Mouse (Mus musculus) layer of hippocampus, postnatal 36 days (tissue): ENCODE data around the gene Serpinb1c. TPM values are rescaled to one million over a fixed set of nuclear protein-coding genes. Genes with fewer than 3 reads are reported as not detected.
"Not testable (repeated sequence)": the region's sequence is repeated elsewhere in the genome, so short reads cannot be mapped to it uniquely, and the experiment has no call there.

Source experiments
- DNase-seq, 2 experiments: peaks; one replicate each; pipeline ENCODE4 v3.0.0; 2022
- total RNA-seq, 2 experiments: library from RNA; stranded (reverse); gene quantifications; 2 replicates each; pipeline ENCODE4 v1.2.3; 2021

Serpinb1c gene
- under 1 TPM in 1 of 2 experiments, not detected in 1; 0.40 TPM for total RNA-seq

DNA sequence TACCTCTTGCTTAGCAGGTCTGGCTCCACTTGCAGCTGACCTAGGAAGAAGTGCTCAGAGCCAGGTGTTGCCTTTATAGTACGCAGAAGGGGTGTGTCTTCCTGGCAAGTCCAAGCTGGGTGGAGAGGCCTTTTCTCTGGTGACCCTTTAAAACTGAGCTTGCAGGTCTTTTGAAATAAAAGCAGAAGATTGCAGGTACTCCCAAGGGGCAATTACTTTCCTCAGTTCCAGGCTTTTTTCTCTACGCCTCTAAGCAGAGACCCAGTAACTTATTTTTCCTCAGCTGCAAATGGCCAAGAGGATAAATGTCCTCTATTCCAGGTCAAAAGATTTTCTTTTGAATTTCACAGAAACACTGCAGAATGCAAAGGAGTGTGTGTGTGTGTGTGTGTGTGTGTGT, at the start of gene Serpinb1c:
Gene Serpinb1c (minus strand): TSS at position 101 of the 400 bp plus-strand sequence.
- no peak for DNase-seq

DNA sequence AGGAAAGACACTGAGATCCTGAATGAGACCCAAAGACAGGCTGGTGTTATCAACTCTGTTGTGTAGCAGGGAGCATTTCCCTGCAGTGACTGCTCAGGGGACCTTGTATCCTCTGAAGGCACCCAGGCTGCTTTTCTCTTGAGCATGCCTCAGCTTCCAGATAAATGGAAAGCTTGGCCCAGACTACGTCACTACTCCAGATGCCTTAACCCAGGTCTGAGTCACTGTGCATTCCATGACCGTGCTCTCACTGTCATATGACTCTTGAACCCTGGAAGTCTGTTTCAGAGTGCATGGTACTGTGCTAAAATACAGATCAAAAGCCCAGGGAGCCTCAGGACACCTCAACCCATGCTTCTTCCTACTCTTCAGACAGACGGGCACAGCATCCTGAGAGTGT, 41.2 kb upstream of the Serpinb1c start:
- DNase-seq, result not testable (repeated sequence)

DNA sequence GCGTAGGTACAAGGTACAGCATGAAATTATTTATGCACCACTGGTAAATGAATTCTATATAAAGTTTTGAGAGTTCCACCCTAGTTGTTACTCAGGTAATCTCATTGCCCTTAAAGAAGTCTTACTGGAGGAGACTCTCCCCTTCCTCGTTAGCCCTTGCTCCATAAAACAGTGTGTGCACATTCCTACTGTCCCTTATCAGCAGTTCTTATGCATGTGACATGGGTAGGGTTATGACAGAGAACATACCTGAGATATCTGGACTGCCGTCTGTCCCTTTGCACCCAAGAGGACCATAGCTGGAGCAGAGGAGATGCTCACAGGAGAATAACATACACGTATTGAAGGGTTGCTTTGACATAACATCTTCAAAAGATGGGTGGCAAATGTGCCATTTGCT, 40.3 kb upstream of the Serpinb1c start:
- DNase-seq, result not testable (repeated sequence)

DNA sequence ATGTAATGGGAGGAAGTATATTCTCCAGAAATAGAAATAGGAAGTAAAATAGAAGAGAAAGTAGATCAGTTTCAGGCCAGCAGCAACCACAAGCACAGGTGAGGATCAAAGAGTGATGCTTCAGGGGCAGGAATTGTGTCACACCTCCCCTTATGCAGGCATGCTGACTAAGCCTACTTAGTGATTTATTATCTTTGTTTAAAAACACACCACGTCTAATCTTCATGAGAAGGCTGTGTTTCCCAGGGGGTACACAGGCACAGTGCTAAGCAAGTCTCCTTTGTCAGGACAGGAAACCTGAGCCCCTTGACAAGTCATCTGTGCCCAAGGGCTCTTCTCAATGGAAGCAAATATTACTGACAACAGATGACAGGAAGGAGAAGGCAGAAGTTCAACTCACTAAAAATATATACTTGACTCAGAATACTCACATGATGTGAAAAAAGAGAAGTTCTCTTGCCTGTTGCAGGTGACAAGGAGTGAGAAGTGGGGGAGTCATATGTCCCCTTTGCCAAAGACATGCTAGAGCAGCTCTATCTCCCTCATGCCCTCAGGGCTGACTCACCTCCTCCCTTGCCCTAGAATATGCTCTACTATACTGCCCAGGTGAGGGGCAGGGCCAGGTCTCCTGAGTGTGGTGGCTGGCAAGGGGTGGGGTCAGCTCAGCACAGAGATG, 36.8 kb upstream of the Serpinb1c start:
- DNase-seq, result no peak

DNA sequence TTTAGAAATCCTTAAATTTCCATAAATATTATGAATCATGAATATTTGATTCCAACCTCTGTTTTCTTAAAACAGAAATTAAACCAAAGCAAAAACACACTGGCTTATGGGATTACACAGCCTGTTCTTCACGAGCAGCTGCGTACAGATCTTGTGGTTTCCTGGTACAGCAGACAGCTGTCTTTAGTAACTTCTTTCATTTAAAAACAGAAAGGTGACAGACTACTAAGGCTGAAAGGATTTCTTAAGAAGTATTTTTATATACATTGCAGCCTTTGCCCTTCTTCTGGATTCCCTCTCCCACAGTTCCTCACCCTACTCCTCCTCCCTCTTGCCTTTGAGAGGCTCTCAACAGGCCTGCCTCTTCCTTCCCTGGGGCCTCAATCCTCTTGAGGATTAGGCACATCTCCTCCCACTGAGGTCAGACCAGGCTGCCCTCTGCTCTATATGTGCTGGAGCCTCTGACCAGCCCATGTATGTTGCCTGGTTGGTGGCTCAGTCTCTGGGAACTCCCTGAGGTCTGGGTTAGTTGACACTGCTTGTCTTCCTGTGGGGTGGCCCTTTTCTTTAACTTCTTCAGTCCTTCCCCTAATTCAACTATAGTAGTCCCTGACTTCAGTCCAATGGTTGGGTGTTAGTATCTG, 31.2 kb upstream of the Serpinb1c start:
- DNase-seq, result no peak

DNA sequence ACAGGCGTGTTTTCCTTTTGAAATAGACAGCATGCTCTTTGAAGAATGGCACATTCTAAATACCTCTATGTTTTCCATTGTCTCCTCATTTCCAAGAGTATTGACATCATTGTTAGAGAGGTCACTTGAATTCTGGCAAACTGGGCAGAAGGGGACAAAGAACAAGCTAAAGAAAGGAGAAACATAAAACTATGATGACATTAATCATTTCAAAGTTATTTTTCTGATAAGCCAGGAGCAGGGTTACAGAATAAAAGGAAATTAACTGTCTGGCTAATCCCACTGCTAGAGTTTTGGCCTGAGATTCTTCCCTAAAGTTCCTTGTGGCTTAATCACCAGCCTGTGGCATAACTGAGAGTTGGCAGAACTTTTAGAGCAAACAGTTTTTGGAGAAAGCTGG, 29.2 kb upstream of the Serpinb1c start:
- no peak for DNase-seq

DNA sequence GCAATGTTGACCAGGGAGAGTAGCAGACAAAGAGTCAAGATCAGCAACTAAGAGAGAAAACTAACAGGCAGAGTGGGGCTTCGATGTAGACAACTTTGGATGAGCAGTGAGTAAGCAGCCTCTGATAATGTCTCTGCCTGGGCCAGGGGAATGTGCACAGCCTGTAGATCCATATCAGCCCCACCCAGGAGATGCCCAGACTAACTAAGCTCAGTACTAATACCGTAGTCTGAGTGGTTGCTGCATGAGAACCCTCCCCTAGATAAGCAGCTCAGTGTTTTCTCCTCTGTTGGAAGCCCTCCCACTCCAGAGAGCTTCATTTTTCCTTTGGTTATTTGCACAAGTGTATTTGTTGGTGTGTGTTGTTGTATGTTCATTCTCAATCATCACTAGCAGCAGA, 28.6 kb upstream of the Serpinb1c start:
- no peak for DNase-seq

DNA sequence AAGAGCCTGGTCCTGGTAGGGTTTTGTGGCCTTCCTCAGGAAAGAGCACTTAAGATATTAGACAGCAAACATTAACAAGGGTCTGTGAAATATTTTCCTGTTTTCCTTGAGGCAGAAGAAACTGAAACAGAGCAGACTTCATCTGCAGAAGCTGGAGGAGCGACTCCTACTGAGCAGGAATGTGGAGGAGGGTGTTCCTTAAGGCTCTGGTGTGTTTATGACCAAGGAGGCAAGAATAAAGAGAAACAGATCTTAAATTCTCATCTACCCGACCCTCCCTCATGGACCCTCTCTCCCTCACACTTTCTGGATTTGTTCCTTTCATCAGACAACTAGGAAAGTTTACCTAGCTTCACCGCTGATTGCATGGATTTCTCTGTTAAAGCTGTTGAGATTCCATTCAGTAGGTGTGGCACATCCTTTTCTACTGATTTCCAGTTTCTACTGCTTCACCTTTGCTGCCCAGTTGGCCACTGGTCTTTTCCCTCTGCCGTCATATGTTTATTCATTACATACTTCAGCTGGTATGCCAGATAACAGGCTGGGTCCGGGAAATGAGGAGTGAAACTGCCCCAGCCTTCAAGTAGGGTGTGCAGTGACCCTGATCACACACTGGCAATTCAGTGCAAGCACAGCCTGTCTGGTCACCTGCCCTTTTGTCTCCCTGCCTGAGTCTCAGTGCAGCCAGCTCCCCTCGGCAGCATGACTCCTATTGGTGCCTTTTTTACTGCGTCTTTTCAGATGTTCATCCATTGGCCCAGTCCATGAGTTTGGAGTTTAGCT, 26.8 kb upstream of the Serpinb1c start:
- DNase-seq, result no peak

DNA sequence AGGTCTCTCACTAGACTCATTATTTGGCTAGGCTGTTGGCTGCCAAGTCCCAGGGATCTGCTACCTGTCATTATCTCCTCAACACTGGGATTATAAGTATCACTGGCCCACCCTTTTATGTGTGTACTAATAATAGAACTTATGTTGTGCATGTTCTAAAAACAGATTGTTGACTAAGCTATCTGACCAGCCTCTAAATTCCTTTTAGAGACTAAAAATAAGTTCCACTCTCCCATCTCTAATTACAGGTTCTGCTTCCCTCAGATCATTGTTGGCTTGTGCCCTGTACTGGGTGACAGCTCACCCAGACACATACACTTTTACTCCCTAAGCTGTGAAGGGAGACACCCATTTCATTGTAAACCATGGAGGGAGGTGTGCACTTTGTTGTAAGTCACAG, 24.6 kb upstream of the Serpinb1c start:
- no peak for DNase-seq

DNA sequence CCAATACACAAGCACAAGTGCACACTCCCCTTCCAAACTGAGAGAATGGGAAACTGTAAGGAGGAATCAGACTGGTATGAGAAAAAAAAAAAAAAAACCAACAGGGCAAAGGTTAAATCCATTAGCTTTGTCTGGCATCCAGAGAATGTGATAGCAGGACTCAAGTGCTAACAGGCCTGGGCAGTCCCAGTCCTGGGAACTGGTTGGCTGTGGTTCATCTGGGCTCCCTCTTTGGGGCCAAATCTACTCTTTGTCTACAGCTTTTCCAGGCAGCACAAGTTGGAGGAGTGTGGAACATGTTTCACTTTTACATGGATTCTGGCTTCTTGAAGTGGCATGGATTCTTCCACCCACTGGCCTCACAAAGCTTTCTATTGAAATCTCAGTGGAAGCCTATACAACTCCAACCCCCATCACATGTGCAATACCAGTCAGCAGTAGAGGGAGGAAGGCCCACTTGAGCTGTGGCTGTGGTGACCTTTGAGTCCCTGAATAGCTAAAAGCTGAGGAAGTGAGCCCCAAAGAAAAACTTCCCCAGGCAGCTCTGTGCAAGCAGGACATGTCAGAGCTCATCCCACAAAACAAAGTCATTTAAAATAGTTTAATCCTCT, 14.9 kb upstream of the Serpinb1c start:
- DNase-seq, result no peak

DNA sequence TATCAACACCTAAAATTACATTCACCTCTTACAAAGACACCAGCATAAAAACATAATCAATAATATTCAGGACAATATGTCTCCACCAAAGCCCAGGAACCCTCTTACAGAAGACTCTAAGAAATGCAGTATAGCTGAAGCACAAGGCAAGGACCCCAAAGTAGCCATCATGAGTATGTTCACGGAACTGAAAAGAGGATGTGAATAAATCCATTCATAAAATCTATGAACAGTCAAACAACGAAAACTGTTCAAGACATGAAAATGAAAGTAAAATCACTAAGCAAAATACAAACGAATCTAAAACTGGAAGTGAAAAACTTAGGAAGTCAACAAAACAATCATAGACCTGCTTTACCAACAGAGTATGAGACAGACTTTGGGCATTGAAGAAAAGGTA, 10.2 kb upstream of the Serpinb1c start:
- no peak for DNase-seq

DNA sequence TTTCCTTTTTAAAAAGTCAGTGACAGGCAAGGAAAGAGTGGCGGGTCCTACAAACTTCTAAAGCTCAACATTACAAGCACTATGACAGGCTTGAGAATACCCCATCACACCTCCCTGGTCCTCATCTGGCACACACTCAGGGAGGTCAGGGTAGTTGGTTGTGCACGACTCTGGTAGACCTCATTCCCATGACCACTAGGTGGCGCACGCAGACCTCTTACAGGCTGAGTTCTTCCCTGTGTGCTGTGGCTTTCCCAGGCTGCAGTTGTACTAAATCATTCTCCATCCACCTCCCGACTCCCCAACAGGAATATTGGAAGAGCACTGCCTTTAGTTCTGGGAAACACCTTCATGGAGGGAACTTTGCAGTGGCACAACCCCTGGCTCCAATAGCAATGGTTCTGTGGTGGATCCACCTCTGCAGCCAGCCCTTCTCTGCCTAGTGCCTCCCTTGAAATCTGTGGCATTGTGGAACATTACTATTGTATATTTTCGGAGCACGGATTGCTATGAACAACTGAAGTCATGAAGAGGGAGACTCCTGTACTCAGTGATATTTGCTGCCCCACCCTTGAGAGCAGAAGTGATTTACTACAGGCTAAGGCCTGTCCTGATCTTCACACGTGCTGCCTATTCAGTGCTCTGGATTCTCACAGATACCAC, 5.3 kb upstream of the Serpinb1c start:
- peak; percentile 83 to 84 for DNase-seq

DNA sequence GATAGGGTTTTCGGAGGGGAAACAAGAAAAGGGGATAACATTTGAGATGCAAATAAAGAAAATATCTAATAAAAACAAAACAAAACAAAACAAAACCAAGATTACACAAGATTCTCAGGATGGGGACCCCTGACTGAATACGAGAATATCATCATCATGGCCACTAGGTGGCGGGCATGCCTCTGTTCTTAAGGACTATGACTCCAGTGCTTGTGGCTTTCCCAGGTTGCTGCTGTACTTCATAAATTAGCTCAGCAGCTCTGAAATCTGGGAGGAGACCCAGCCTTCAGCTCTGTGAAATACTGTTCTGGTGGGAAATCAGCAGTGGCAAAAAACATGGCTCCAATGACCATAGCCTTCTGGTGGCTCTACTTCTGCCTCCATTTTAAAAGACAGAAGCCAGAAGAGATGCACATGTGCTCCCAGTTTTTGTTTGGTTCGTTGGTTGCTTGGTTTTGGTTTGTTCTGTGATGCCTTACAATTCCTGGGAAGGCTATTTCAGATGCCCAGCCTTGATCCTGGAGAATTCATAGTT, 4.5 kb upstream of the Serpinb1c start:
- peak; percentile 42 to 61 for DNase-seq

DNA sequence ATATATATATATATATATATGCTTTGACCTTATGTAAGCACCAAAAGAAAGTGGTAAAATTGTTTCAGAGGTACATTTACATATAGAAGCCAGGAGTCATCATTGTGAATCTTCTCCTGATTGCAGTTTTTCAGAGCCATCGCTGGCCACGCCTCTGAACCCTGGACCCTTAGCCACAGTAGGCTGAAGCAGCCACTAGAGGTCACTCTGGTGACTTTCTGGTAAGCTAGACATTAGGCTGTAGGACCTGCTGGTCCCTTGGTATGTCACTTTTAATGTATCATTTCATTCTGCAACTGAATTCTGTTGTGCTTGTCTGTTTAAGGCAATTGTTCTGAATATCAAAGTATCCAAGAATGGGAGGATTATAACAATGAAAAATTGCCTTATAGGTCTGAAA, 2.6 kb upstream of the Serpinb1c start:
- DNase-seq, result no peak

DNA sequence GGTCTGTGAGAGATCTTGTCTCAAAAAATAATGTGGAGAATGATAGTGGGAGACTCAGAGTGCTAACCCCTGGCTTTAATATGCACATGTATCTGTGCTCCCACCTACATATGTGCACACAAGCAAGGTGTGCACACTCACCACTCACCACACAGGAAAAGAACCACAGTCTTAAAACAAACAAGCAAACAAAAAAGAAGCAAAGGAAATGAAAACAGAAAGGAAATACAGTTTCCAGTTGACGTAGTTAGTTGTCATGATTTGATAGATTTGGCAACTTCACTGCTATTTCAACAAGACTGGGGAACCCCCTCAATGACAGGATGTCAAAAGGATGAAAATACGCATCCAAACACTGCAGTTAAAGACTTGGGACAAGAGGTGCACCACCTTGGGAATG, 1.1 kb upstream of the Serpinb1c start:
- DNase-seq, result not testable (repeated sequence)

DNA sequence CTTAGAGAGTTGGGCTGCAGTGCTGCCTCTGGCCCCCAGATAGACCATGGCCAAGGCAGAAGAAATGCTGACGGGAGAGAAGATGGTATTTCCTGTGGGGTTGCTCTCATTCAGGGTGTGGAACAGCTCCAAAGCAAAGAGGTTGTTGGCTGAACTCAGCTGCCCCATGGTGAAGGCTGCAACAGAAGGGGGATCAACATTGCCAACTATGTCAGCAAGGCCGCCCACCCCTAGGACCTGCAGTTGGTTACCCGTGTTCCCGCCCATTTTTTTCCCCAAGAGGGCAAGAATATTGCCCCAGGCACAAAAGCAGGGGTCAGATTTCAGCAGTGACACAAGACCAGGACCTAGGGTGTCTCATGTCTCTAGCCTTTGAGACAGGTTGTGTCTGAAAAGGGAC, 1.1 kb downstream of the Serpinb1c start:
- no peak for DNase-seq

DNA sequence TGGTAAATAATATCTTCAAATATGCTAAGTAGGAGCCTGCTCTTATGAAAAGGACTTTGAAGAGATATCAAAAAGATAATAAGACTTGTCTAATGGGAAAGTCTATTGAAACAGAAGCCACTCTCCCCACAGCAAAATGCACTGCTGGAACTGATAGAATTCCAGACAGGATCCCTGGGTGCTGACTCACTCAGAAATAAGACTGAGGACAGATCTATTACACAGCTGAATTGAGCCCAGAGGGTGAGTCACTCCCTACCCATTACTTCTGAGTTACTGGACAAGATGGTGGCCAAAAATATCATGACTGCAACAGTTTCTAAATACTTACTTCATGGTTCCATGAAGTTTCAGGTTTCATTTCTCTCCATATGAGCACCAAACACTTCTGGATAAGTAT, 13.3 kb downstream of the Serpinb1c start:
- no peak for DNase-seq

DNA sequence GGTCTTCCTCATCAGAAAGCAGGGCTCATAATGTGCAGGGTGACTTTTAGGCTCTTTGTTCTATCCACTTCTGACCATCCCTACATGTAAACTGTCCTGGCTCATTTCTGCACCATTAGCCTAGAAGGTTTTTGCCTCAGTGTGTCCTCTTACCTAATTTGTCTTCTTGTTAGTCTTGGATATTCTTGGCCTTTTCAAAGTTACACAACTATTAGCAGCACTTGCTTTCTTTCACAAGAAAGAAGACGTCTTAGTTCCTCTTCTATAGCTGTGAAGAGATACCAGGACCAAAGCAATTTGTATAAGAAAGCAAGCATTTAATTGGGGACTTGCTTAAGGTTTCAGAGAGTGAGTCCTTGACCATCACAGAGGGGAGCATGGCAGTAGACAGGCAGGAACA, 24.1 kb downstream of the Serpinb1c start:
- DNase-seq, result no peak

DNA sequence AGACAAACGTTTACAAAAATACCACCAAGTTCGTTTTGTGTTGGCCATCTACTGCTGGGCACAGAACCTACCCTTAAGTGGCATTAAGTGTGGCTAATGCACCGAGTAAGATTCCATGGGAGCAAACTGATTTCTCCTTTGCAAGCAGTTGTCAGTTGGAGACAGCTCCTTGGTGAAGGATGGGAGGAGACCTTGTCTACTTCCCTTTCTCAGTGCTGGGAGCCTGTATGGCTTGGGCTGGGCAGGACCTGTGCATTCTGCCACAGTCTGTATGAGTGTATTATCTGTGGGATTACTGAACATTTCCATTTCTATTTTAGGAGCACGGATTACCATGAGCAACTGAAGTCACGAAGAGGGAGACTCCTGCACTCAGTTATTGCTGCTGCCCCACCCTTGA, 29.2 kb downstream of the Serpinb1c start:
- no peak for DNase-seq

DNA sequence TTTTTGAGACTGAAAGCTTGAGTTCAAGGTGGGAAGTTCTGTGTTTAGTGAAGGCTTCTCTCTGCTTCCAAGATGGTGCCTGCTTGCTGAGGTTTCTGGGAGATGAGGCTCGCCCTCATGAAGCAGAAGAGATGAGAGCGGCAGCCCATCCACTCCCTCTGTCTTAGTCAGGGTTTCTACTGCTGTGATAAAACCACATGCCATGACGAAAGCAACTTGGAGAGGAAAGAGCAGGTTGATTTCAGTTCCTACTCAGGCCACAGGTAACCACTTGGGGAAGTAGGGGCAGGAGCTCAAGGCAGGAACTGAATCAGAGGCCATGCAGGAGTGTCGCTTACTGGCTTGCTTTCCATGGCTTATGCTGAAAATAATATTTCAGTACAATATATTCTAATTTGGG, 29.8 kb downstream of the Serpinb1c start:
- not testable (repeated sequence) for DNase-seq

DNA sequence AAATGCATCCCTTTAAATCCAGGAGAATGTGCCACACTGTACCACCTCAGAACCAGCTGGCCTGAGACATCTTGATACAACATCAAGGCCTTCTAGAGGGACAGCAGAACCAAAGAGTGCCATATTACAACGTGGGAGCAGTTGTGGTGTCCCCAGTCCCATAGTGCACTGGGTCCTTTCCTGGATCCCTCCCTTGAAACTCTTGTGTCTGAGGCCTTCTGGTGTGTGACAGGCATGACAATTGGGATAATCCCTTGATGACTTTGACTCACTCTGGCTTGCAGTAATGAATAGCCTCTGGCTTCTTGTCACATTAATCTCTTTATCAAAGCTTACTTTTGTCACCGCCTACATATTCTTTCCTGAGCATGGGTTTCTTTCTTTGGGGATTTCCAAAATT, 31.0 kb downstream of the Serpinb1c start:
- DNase-seq, result no peak

DNA sequence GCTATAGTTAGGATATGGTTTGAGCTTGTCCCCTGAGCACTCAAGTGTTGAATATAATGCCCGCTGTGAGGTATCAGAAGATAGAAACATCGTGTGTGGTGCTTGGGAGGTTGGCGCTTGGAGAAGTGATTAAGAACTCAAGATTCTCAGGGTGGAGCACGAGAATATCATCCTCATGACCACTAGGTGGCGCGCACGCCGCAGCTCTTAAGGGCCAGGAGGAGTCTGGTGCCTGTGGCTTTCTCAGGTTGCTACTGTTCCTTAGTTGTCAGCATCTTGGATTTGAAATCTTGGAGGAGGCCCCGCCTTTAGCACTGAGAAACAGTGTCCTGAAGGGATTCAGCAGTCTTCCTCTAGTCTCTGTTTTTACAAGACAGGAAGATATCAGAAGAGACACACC, 31.5 kb downstream of the Serpinb1c start:
- DNase-seq, result peak; percentile 54 to 62
